Mouse (Mus musculus): ENCODE measurements at regions not wholly inside any gene's neighbourhood (a gene's known extent, or its start where the extent isn't known, plus 50 kb on each side); places are given as distances from the start of the nearest gene placed in this dataset.

GRCm38 (mm10) chr8:103442420-103443125 is 657.1 kb upstream of the Cdh11 start:
- no peak for DNase-seq

- DNase-seq: no peak
Measured at GRCm38 (mm10) chr8:103444577-103444976, 656.8 kb upstream of the Cdh5 start.

GRCm38 (mm10) chr8:103445378-103445777 is 656.0 kb upstream of the Cdh5 start:
- DNase-seq: no peak

GRCm38 (mm10) chr8:103447916-103448315 is 653.5 kb upstream of the Cdh5 start:
- DNase-seq: no peak

- DNase-seq: no peak
Measured at GRCm38 (mm10) chr8:103451381-103452018, 649.9 kb upstream of the Cdh5 start.

- no peak for DNase-seq
Measured at GRCm38 (mm10) chr8:103457176-103457575, 644.2 kb upstream of the Cdh5 start.

GRCm38 (mm10) chr8:103463557-103463956 is 637.9 kb upstream of the Cdh5 start:
- no peak for DNase-seq

- DNase-seq: no peak
Measured at GRCm38 (mm10) chr8:103464777-103465353, 636.6 kb upstream of the Cdh5 start.

- DNase-seq: no peak
Measured at GRCm38 (mm10) chr8:103467536-103468160, 633.8 kb upstream of the Cdh5 start.

GRCm38 (mm10) chr8:103469049-103469448 is 632.4 kb upstream of the Cdh5 start:
- DNase-seq: no peak

GRCm38 (mm10) chr8:103470316-103470715 is 631.1 kb upstream of the Cdh5 start:
- no peak for DNase-seq

- DNase-seq: no peak
Measured at GRCm38 (mm10) chr8:103475816-103476797, 625.3 kb upstream of the Cdh5 start.

GRCm38 (mm10) chr8:103482033-103482720 is 619.2 kb upstream of the Cdh5 start:
- DNase-seq: no peak

- no peak for DNase-seq
Measured at GRCm38 (mm10) chr8:103485441-103485840, 616.0 kb upstream of the Cdh5 start.

GRCm38 (mm10) chr8:103489411-103489810 is 612.0 kb upstream of the Cdh5 start:
- DNase-seq: no peak

- no peak for DNase-seq
Measured at GRCm38 (mm10) chr8:103492914-103493517, 608.4 kb upstream of the Cdh5 start.

- DNase-seq: no peak
Measured at GRCm38 (mm10) chr8:103493932-103494493, 607.4 kb upstream of the Cdh5 start.

GRCm38 (mm10) chr8:103494670-103495069 is 606.8 kb upstream of the Cdh5 start:
- DNase-seq: no peak

GRCm38 (mm10) chr8:103501328-103501727 is 600.1 kb upstream of the Cdh5 start:
- no peak for DNase-seq

GRCm38 (mm10) chr8:103502991-103503767 is 598.2 kb upstream of the Cdh5 start:
- DNase-seq: no peak

Data from cerebellum, adult 9-10 months (tissue).